Mouse (Mus musculus) MEL-GATA-1-ER (cell line): ENCODE measurements around the gene Prex1.

Source experiments
- DNase-seq: peaks from one replicate; pipeline ENCODE4 v3.0.0-alpha.2; 2012; ENCODE audit warnings: low read depth; ENCODE audit errors: extremely low read depth

Prex1 gene

GRCm38 (mm10) chr2:166636867-166637672, 76.6 kb downstream of the Prex1 start:
- no peak for DNase-seq

- DNase-seq = no peak
Observed at GRCm38 (mm10) chr2:166635521-166635920, 78.1 kb downstream of the Prex1 start.

GRCm38 (mm10) chr2:166632571-166633361, 80.9 kb downstream of the Prex1 start:
- DNase-seq = no peak

GRCm38 (mm10) chr2:166631621-166632171, 81.9 kb downstream of the Prex1 start:
- DNase-seq = no peak

GRCm38 (mm10) chr2:166631189-166631588, 82.4 kb downstream of the Prex1 start:
- DNase-seq = no peak

- DNase-seq = no peak
Observed at GRCm38 (mm10) chr2:166629941-166630674, 83.5 kb downstream of the Prex1 start.

- no peak for DNase-seq
Observed at GRCm38 (mm10) chr2:166627578-166627977, 86.1 kb downstream of the Prex1 start.

GRCm38 (mm10) chr2:166625219-166625618, 88.4 kb downstream of the Prex1 start:
- DNase-seq = peak; percentile 51

- DNase-seq = no peak
Observed at GRCm38 (mm10) chr2:166623081-166623567, 90.5 kb downstream of the Prex1 start.

- no peak for DNase-seq
Observed at GRCm38 (mm10) chr2:166622590-166622989, 91.0 kb downstream of the Prex1 start.

GRCm38 (mm10) chr2:166622079-166622478, 91.6 kb downstream of the Prex1 start:
- DNase-seq = no peak

GRCm38 (mm10) chr2:166620529-166621466, 92.8 kb downstream of the Prex1 start:
- peak; percentile 88 for DNase-seq

GRCm38 (mm10) chr2:166619906-166620490, 93.6 kb downstream of the Prex1 start:
- DNase-seq = no peak

GRCm38 (mm10) chr2:166619270-166619669, 94.4 kb downstream of the Prex1 start:
- no peak for DNase-seq

GRCm38 (mm10) chr2:166617706-166618105, 95.9 kb downstream of the Prex1 start:
- DNase-seq = no peak

- DNase-seq = no peak
Observed at GRCm38 (mm10) chr2:166615338-166616075, 98.1 kb downstream of the Prex1 start.

GRCm38 (mm10) chr2:166610271-166610670, 103.4 kb downstream of the Prex1 start:
- DNase-seq = no peak

GRCm38 (mm10) chr2:166608509-166608908, 105.1 kb downstream of the Prex1 start:
- DNase-seq = no peak
